Mouse (Mus musculus): Measurements from ENCODE around the gene Kctd21. TPM values are rescaled to one million over a fixed set of nuclear protein-coding genes. Genes with fewer than 3 reads are reported as not detected.

Gene Kctd21
- polyA plus RNA-seq, 1 experiment from 2014 or later, result 4.1 TPM

DNA sequence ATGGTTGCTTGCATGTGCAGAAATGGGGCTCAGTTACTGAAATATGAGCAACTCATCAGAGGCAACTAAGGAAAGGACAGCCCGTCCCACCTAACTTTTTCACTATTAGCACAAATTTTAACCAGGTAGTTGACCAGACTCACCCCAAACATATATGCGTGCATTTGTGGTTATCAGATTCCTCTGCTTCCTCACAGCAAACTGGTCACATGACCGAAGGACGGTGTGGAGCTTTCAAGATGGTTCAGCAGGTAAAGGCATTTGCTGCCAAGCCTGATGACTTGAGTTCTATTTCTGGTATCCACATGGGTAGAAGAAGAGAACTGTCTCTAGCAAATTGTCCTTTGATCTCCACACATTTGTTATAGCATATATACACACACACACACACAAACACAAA, 26.2 kb downstream of the Kctd21 start:
- Histone ChIP-seq H3K27ac (ENCODE audit: low read length) (no peak overlapping the region), H3K4me1 (ENCODE audit: control insufficient read depth, insufficient read depth, low read length) (peaks cover 14% of the 10 kb centered on the region), H3K27me3 (ENCODE audit: control insufficient read depth, insufficient read depth, low read length) (no peaks in the 10 kb centered on the region), H3K4me3 (ENCODE audit: low read length) (no peak overlapping the region), H3K9ac (ENCODE audit: low read length) (no peak overlapping the region), H3K36me3 (ENCODE audit: control insufficient read depth, insufficient read depth) (no peaks in the 10 kb centered on the region), H3K9me3 (replicated peaks; ENCODE audit: control insufficient read depth, low read length) (no peaks in the 10 kb centered on the region), H3K4me2 (ENCODE audit: low read depth, low read length) (no peak overlapping the region)
- ATAC-seq (replicated peaks; ENCODE audit: extremely low read depth, insufficient read depth, low FRiP score), result no peak
- WGBS, result 82% methylated on average over 4 of the region's 4 CpGs

DNA sequence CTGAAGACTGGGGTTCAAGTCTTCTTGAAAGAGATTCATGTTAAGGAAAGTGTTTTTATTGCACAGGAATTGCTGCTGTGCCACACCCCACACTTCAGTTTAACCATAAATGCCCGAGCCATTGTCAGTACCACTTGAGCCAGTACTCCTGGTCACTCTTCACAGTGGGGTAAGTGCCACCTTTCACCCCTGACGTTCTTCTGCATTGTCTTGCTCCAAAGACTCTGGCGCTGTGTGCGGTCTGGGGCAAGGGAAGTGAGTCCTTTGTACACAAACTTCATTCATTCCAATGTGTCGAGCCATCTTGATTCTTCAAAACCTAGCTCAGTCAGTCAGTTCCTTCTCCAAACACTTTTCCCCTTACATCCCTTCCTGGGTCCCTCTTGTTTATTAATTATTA, 28.0 kb downstream of the Kctd21 start:
- Histone ChIP-seq H3K27me3 (ENCODE audit: control insufficient read depth, insufficient read depth, low read length) (no peaks in the 10 kb centered on the region), H3K4me1 (ENCODE audit: control insufficient read depth, insufficient read depth, low read length) (peaks cover 7% of the 10 kb centered on the region), H3K9ac (ENCODE audit: low read length) (no peak overlapping the region), H3K27ac (ENCODE audit: low read length) (no peak overlapping the region), H3K9me3 (replicated peaks; ENCODE audit: control insufficient read depth, low read length) (no peaks in the 10 kb centered on the region), H3K4me2 (ENCODE audit: low read depth, low read length) (no peak overlapping the region), H3K36me3 (ENCODE audit: control insufficient read depth, insufficient read depth) (no peaks in the 10 kb centered on the region), H3K4me3 (ENCODE audit: low read length) (no peak overlapping the region)
- WGBS, result 70% methylated on average over 5 of the region's 5 CpGs
- no peak for ATAC-seq (replicated peaks; ENCODE audit: extremely low read depth, insufficient read depth, low FRiP score)

DNA sequence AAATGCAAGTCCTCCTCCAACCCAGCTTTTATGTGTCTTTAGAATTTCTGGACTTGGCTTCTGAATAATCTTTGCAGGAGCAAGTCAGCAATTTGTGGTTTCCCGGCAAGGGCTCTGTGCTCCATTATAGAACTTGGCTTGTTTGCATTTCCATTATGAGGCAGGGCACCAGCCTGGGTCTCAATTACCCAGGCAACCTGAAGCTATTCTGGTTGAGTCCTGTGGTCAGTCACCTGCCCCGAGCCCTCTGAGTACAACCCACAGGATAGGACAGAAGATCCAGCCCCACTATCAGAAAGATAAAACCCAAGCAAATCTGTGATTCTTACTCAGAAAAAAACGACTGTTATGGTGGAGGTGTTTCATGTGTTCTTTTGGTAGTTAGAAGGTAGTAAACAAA, 28.8 kb downstream of the Kctd21 start:
- 57% methylated on average over 3 of the region's 3 CpGs for WGBS
- Histone ChIP-seq H3K27me3 (ENCODE audit: control insufficient read depth, insufficient read depth, low read length) (no peaks in the 10 kb centered on the region), H3K9ac (ENCODE audit: low read length) (no peak overlapping the region), H3K4me3 (ENCODE audit: low read length) (no peak overlapping the region), H3K4me1 (ENCODE audit: control insufficient read depth, insufficient read depth, low read length) (0 out of 2 replicates have a peak, but pooled peaks cover 3% of the 10 kb centered on the region), H3K27ac (ENCODE audit: low read length) (no peak overlapping the region), H3K36me3 (ENCODE audit: control insufficient read depth, insufficient read depth) (no peaks in the 10 kb centered on the region), H3K9me3 (replicated peaks; ENCODE audit: control insufficient read depth, low read length) (no peaks in the 10 kb centered on the region), H3K4me2 (ENCODE audit: low read depth, low read length) (no peak overlapping the region)
- no peak for ATAC-seq (replicated peaks; ENCODE audit: extremely low read depth, insufficient read depth, low FRiP score)

DNA sequence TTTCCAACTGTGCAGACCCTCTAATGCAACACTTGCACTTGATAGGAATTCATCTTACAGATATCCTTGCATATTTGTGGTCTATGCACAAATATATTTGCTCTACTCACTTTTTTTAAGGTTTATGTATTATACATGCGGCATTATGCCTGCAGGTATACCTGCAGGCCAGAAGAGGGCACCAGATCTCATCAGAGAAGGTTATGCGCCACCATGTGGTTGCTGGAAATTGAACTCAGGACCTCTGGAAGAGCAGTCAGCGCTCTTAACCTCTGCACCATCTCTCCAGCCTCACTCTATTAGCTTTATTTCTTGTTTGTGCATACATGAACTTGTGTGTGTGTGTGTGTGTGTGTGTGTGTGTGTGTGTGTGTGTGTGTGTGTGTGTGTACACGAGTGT, 29.3 kb downstream of the Kctd21 start:
- WGBS, result 27% methylated on average over 4 of the region's 4 CpGs
- Histone ChIP-seq H3K9ac (ENCODE audit: low read length) (no peak overlapping the region), H3K27ac (ENCODE audit: low read length) (no peak overlapping the region), H3K36me3 (ENCODE audit: control insufficient read depth, insufficient read depth) (no peaks in the 10 kb centered on the region), H3K4me1 (ENCODE audit: control insufficient read depth, insufficient read depth, low read length) (no peaks in the 10 kb centered on the region), H3K27me3 (ENCODE audit: control insufficient read depth, insufficient read depth, low read length) (no peaks in the 10 kb centered on the region), H3K4me2 (ENCODE audit: low read depth, low read length) (no peak overlapping the region), H3K4me3 (ENCODE audit: low read length) (no peak overlapping the region), H3K9me3 (replicated peaks; ENCODE audit: control insufficient read depth, low read length) (no peaks in the 10 kb centered on the region)
- ATAC-seq (replicated peaks; ENCODE audit: extremely low read depth, insufficient read depth, low FRiP score), result no peak

DNA sequence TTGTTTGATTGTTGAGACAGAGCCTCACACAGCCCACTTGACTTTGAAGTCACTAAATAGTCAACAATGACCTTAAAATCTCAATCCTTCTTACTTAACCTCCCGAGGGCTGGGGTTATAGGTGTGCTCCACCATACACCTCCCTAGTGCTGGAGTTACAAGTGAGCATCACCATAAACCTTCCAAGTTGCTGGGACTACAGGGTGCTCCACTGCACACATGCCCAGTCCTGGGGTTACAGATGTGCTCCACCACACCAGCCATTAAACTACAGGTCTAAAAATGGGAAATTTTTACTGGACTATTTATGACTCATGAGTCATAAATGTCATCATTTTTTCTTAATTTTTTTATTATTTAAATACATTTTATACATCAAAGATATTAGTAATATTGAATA, 33.8 kb downstream of the Kctd21 start:
- no peak overlapping the region for H3K4me3 ChIP-seq (ENCODE audit: low read length)
- no peak for ATAC-seq (replicated peaks; ENCODE audit: extremely low read depth, insufficient read depth, low FRiP score)
- H3K4me2 ChIP-seq (ENCODE audit: low read depth, low read length), result no peak overlapping the region
- H3K4me1 ChIP-seq (ENCODE audit: control insufficient read depth, insufficient read depth, low read length), result peaks cover 2% of the 10 kb centered on the region
- WGBS, result 59% methylated on average over 1 of the region's 1 CpGs
- H3K36me3 ChIP-seq (ENCODE audit: control insufficient read depth, insufficient read depth), result no peaks in the 10 kb centered on the region
- no peak overlapping the region for H3K27ac ChIP-seq (ENCODE audit: low read length)
- no peaks in the 10 kb centered on the region for H3K9me3 ChIP-seq (replicated peaks; ENCODE audit: control insufficient read depth, low read length)
- no peak overlapping the region for H3K9ac ChIP-seq (ENCODE audit: low read length)
- H3K27me3 ChIP-seq (ENCODE audit: control insufficient read depth, insufficient read depth, low read length), result no peaks in the 10 kb centered on the region

DNA sequence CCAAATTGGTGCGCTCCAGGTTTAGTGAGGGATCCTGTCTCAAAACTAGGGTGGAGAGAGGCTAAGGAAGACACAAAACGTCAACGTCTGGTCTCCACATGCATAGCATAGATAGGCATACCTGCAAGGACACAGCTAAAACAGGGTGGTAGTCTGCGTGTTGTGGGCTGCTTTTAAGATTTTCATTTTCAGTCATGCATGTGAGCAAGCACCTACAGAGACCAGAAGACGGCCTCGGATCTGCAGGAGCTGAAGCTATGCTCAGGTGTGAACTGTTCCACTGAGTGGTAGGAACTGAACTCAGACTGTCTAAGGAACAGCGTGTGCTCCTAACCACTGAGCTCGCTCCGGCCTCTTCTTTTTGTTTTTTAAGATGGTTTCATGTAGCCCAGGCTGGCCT, 43.0 kb downstream of the Kctd21 start:
- H3K4me2 ChIP-seq (ENCODE audit: low read depth, low read length), result no peak overlapping the region
- no peak overlapping the region for H3K27ac ChIP-seq (ENCODE audit: low read length)
- no peaks in the 10 kb centered on the region for H3K9me3 ChIP-seq (replicated peaks; ENCODE audit: control insufficient read depth, low read length)
- peaks cover 34% of the 10 kb centered on the region for H3K36me3 ChIP-seq (ENCODE audit: control insufficient read depth, insufficient read depth)
- no peak overlapping the region for H3K4me3 ChIP-seq (ENCODE audit: low read length)
- WGBS, result 95% methylated on average over 9 of the region's 9 CpGs
- no peaks in the 10 kb centered on the region for H3K27me3 ChIP-seq (ENCODE audit: control insufficient read depth, insufficient read depth, low read length)
- H3K9ac ChIP-seq (ENCODE audit: low read length), result no peak overlapping the region
- ATAC-seq (replicated peaks; ENCODE audit: extremely low read depth, insufficient read depth, low FRiP score), result no peak
- peaks cover 11% of the 10 kb centered on the region for H3K4me1 ChIP-seq (ENCODE audit: control insufficient read depth, insufficient read depth, low read length)

DNA sequence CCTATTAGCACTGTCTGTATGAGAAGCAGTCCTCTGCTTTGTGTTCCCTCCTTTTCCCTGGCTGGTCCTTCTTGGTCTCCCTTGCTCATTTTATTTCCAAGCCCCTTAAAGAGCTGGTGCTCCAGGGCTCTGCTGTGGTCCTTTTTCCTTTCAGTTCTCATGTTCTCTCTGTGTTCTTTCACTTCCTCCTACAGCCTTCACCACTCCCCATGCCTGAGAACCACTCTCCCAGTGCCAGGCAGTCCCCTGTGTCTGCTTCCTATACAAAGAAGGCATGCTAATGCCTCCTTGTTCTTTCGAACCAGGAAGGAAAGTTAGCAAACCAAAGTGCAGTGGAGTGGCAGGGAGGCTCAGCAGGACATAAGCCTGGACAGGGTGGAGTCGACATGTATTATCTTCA, 43.8 kb downstream of the Kctd21 start:
- no peak for ATAC-seq (replicated peaks; ENCODE audit: extremely low read depth, insufficient read depth, low FRiP score)
- Histone ChIP-seq H3K27ac (ENCODE audit: low read length) (no peak overlapping the region), H3K4me2 (ENCODE audit: low read depth, low read length) (no peak overlapping the region), H3K4me3 (ENCODE audit: low read length) (no peak overlapping the region), H3K4me1 (ENCODE audit: control insufficient read depth, insufficient read depth, low read length) (peaks cover 9% of the 10 kb centered on the region), H3K9ac (ENCODE audit: low read length) (no peak overlapping the region), H3K9me3 (replicated peaks; ENCODE audit: control insufficient read depth, low read length) (no peaks in the 10 kb centered on the region), H3K27me3 (ENCODE audit: control insufficient read depth, insufficient read depth, low read length) (no peaks in the 10 kb centered on the region), H3K36me3 (ENCODE audit: control insufficient read depth, insufficient read depth) (peaks cover 39% of the 10 kb centered on the region)
- WGBS, result 83% methylated on average over 2 of the region's 2 CpGs

DNA sequence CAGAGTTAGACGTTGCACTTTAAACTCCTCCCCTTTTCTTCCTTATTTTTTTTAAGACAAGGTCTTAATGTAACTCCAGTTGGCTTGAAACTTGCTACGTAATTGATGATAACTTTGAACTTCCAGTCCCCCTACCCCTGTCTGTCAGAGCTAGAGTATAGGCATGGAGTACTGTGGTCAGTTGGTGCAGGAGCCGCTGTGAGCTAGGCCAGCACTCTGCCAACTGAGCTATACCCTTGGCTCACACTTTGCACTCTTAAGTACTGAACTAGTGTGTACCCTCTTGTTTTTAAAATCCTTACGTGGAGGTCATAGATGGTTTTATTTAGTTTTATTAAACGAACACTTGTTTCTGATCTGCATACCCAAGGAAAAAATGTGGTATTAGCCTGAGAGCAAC, 47.2 kb downstream of the Kctd21 start:
- no peak for ATAC-seq (replicated peaks; ENCODE audit: extremely low read depth, insufficient read depth, low FRiP score)
- Histone ChIP-seq H3K9ac (ENCODE audit: low read length) (no peak overlapping the region), H3K36me3 (ENCODE audit: control insufficient read depth, insufficient read depth) (peaks cover 59% of the 10 kb centered on the region), H3K4me2 (ENCODE audit: low read depth, low read length) (no peak overlapping the region), H3K4me1 (ENCODE audit: control insufficient read depth, insufficient read depth, low read length) (no peaks in the 10 kb centered on the region), H3K27me3 (ENCODE audit: control insufficient read depth, insufficient read depth, low read length) (no peaks in the 10 kb centered on the region), H3K9me3 (replicated peaks; ENCODE audit: control insufficient read depth, low read length) (no peaks in the 10 kb centered on the region), H3K4me3 (ENCODE audit: low read length) (no peak overlapping the region), H3K27ac (ENCODE audit: low read length) (no peak overlapping the region)
- 87% methylated on average over 5 of the region's 5 CpGs for WGBS

DNA sequence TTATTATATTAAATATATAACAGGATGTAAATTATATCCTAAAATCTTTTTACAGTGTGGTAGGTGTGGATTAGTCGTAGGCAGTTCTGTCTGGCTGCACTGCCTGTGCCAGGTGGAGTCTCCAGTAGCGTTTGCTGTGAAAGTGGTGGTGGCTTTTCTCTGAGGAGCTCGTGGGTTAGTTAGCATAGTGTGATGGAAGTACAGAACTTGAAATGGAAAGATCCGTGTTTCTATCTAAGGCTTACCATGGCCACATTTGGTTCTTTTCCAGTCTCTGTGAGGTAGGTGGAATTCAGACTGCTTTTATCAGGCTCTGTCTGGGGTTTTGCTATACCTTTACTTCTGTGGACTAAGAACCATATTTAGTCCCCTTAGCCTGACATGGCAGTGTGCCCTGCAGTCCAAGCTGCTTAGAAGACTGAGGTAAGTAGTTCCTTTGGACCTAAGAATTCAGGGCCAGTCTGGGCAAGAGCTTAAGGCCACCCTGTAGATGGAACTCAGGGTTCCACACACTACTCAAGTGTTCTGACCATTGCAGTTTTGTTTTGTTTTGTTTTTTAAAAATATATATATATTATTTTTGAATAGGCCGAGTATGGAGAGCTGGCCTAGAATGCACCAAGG, 48.5 kb downstream of the Kctd21 start:
- Histone ChIP-seq H3K4me2 (ENCODE audit: low read depth, low read length) (no peak overlapping the region), H3K9me3 (replicated peaks; ENCODE audit: control insufficient read depth, low read length) (no peaks in the 10 kb centered on the region), H3K27me3 (ENCODE audit: control insufficient read depth, insufficient read depth, low read length) (no peaks in the 10 kb centered on the region), H3K9ac (ENCODE audit: low read length) (no peak overlapping the region), H3K36me3 (ENCODE audit: control insufficient read depth, insufficient read depth) (peaks cover 59% of the 10 kb centered on the region), H3K4me3 (ENCODE audit: low read length) (no peak overlapping the region), H3K4me1 (ENCODE audit: control insufficient read depth, insufficient read depth, low read length) (no peaks in the 10 kb centered on the region), H3K27ac (ENCODE audit: low read length) (no peak overlapping the region)
- WGBS, result 91% methylated on average over 5 of the region's 5 CpGs
- no peak for ATAC-seq (replicated peaks; ENCODE audit: extremely low read depth, insufficient read depth, low FRiP score)
